Mouse (Mus musculus) embryo, embryonic 11 days (tissue): ENCODE measurements at regions not wholly inside any gene's neighbourhood (a gene's known extent, or its start where the extent isn't known, plus 50 kb on each side); places are given as distances from the start of the nearest gene placed in this dataset.
A peak's percentile ranks its signal among the peaks of the same experiment; 100 is the strongest.
"Not testable (repeated sequence)": the region's sequence is repeated elsewhere in the genome, so short reads cannot be mapped to it uniquely, and the experiment has no call there.

Experiments
- DNase-seq: peaks from one replicate; pipeline ENCODE4 v3.0.0-alpha.2; 2015

- DNase-seq, result no peak
Observed at GRCm38 (mm10) chr5:39334241-39334640, 421.0 kb downstream of the Hs3st1 start.

GRCm38 (mm10) chr5:39325399-39325798 is 429.9 kb downstream of the Hs3st1 start:
- no peak for DNase-seq

DNA sequence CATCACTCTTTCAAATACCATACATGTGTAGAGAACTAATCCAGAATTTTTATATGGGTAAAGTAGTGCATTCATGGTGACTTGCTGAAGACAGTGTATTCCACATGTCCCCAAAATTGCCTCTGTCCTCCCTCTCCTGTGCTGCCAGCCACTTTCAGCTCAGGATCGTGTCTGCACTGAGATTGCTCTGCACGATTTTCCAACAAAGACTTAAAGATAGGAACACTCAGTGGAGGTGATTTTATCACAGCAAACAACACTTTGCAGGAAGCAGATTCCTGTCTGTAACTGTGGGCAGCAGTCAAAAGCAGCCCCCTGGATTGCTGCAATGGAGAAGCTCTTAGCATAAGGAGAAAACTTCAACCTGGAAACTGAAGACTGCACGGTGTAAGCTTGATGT is 438.8 kb downstream of the Hs3st1 start:
- no peak for DNase-seq

DNA sequence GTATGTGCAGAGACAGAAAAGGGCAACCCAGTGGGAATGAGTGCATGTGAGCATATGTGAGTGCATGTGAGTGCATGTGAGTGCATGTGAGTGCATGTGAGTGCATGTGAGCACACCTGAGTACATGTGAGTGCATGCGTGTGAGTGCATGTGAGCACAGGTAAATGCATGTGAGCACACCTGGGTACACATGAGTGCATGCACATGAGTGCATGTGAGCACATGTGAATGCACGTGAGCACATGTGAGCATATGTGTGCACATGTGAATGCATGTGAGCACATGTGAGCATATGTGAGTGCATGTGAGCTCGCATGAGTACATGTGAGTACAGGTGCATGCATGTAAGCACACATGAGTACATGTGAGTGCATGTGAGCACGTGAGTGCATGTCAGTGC is 434.6 kb upstream of the Clnk start:
- no peak for DNase-seq

DNA sequence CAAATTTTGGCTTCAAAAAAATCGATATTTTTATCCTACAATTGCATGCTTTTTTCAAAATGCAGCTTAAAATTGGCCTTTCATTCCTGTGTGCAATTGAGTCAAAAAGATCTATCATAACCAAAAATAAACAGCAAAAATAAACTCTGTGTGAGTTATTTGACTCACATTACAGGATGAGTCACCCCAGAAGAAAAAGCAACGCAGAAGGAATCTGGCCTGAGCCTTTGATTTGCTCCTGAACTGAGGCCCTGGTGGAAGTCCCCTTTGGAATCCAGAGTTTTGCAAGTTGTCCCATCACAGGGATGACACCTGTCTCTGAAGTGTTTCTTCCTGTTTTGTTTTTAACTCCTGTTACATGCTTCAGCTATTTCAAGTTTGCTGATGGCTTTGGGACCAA is 429.2 kb upstream of the Clnk start:
- no peak for DNase-seq

GRCm38 (mm10) chr5:39292849-39293248 is 416.2 kb upstream of the Clnk start:
- DNase-seq, result peak; percentile 30

DNA sequence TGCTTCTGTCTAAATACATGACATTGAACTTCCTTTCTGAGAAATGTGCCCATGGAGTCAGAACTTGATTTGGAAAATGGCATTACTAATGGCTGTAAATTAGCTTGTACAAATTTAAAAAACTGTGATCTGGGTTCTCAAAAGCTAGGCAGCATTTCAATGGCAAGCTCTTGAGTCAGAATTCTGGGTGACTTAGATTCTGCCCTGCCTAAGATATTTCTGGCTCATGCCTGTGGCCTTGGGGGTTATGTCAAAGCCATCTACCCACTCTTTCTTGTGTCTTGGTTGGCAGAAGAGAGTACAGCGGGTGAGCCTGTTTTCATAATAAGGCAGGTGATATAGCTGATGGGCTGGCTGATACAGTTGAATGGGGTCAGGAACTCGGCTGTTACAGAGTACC is 404.4 kb upstream of the Clnk start:
- DNase-seq, result no peak

DNA sequence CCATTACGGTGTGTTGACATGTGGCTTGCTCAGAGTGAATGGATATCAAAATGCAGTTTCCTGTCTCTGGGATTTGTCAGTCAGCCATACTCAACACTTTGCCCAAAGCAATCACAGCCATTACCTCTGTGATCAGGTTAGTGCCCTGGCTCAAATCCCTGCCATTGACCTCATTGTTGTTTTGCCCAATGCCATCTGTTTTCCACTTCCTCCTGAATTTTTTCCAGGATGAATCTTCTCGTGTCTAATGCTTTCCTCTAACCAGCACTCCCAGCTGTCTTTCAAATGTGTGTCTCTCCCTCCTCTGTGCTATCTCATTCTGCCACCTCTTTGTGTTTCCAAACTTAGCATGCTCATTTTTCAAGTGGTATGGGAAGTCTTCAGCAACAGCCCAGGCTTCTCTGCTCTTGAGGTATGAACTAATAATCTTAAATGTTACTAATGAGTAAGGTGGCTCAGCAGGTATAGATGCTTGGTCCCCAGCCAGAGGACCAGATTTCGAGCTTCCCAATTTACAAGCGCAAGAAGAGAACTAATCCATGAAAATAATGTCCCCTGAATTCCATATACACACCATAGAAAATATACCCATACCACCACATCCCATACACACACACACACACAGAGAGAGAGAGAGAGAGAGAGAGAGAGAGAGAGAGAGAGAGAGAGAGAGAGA is 397.2 kb upstream of the Clnk start:
- DNase-seq, result no peak

- no peak for DNase-seq
Observed at GRCm38 (mm10) chr5:39267106-39267505, 390.5 kb upstream of the Clnk start.

DNA sequence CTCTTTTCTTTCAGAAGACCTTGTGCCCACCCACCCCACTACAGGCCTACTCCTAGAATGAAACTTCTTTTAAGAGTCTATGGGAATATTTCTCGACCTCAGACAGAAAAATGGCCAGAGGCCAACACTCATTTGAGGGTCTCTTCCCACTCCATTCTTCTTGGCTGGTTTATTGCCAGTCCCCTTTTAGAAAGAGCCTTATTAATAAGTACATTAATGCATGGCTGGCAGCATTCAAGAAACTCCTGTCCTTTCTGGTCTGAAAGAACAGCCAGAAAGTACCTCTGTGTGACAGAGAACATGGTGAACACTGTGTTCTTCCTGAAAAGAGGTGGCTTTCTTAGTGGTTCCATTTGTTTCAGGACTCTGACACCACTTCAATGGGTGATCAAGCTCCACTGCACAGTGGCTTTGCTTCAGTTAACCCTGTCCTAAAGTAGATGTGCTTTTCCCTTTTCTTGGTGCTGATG is 384.1 kb upstream of the Clnk start:
- no peak for DNase-seq

GRCm38 (mm10) chr5:39257745-39258144 is 381.1 kb upstream of the Clnk start:
- DNase-seq, result no peak

GRCm38 (mm10) chr5:39252206-39252605 is 375.6 kb upstream of the Clnk start:
- DNase-seq, result no peak

DNA sequence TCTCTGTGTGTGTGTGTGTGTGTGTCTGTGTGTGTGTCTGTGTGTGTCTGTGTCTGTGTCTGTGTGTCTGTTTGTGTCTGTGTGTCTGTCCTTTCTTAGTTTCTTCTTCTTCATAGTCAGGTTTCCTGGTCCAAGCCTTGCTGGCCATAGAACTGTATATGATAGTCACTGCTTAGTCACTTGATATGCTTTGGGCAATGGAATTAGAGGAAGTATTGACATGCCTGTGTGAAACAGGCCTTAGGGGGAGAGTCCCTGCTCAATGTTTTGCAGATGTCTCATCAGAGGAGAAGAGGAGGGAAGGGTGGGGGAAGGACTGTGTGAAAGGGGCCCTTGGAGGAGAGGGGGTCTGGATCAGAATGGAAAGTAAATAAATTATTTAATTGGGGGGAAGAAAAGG is 374.4 kb upstream of the Clnk start:
- no peak for DNase-seq

GRCm38 (mm10) chr5:39219698-39220097 is 343.1 kb upstream of the Clnk start:
- DNase-seq, result no peak

- no peak for DNase-seq
Observed at GRCm38 (mm10) chr5:39216326-39216725, 339.7 kb upstream of the Clnk start.

DNA sequence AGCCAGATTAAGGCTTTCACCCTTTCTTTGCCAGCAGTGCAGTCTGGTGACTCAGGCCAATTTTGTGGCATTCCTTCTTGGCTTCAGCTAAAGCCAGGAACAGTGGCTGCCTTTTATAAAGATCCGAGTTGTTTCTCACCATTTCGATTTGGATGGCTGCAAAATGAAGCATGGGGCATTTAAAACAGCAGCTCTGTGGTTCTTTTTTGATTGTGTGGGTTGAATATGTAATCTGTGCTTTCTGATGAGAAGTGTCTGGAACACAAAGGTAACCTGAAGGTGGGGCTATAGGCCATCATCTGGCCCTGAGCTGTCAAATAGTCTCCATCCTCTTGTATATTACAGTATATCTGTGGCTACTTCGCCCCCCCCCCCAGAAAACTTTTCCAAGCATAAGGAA is 338.4 kb upstream of the Clnk start:
- DNase-seq, result no peak

- no peak for DNase-seq
Observed at GRCm38 (mm10) chr5:39212550-39212949, 335.9 kb upstream of the Clnk start.

DNA sequence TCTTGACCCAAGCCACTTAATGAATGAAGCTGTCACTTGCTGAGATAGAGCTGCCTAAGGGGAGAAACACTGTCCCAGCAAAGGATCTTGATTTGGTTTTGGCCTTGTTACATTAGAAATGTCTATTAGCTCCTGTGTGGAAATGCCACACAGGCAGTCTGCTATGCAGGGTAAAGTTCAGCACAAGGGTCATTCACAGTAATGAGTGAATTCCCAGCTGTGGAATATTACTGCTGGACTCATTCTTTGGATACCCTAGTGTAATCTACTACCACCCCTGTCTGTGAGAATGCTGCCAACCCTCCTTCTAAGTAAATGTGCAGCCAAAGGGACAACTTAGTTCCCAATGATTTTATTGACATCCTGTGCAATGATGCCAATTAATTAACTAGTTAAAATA is 322.2 kb upstream of the Clnk start:
- no peak for DNase-seq

- not testable (repeated sequence) for DNase-seq
Observed at GRCm38 (mm10) chr5:39191153-39191552, 314.5 kb upstream of the Clnk start.

GRCm38 (mm10) chr5:39181616-39182402 is 305.2 kb upstream of the Clnk start:
- no peak for DNase-seq

GRCm38 (mm10) chr5:39181028-39181427 is 304.4 kb upstream of the Clnk start:
- DNase-seq, result peak; percentile 4

DNA sequence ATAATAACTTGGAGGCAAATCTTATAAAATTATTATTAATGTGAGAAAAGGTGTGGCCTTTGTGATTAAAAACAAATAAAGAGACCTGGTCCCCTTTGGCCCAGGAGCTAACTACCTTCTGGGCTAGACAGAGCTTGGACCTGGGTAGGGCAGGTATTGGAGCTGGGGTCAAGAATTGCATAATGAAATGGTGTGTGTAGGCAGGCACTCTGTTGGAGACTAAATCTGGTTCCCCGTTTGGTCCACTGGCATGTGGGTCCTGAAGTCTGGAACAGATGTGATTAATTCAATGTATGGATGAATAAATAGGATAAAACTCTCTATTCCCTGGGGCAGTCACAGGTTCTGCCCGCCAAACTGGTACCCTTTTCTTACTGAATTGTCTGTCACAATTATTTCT is 301.3 kb upstream of the Clnk start:
- DNase-seq, result no peak

GRCm38 (mm10) chr5:39176906-39177305 is 300.3 kb upstream of the Clnk start:
- DNase-seq, result no peak

DNA sequence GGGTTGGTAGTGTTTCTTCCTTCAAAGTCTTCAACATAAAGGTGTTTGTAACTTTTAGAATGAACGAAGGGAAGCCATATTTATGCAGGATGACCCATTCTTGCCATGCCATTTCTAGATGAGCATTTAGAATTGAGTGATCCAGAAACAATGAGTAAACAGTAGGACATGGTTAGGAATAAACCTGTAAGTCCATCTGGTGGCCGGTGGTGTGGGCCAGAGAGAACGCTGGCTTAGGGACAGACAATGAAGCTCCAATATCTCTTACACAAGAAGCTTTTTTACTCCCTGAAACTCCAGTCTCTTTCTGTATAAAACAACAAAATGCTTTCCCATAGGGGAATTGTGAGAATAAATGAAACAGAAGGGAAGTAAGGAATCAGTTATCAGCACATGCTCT is 296.9 kb upstream of the Clnk start:
- no peak for DNase-seq

- no peak for DNase-seq
Observed at GRCm38 (mm10) chr5:39159651-39160050, 283.0 kb upstream of the Clnk start.
